Mouse (Mus musculus) liver, postnatal 0 days (tissue): ENCODE data around the gene Pomgnt2. TPM values are rescaled to one million over a fixed set of nuclear protein-coding genes. Genes with fewer than 3 reads are reported as not detected.
"Not testable (repeated sequence)": the region's sequence is repeated elsewhere in the genome, so short reads cannot be mapped to it uniquely, and the experiment has no call there.

Source experiments
- ATAC-seq: fragments of 200-750 bp; cut with Nextera tagmentation; 2 replicates; pipeline ENCODE4 v1.8.0; 2017; ENCODE audit warnings: mild to moderate bottlenecking, moderate library complexity
- DNase-seq: peaks from one replicate; pipeline ENCODE4 v3.0.0-alpha.2; 2016
- H3K27ac ChIP-seq: fragments of 300-500 bp; sonication (generic); 2 replicates; pipeline ENCODE4 v1.5.1; 2014; ENCODE audit warnings: antibody characterized with exemption, moderate library complexity, mild to moderate bottlenecking, low read depth
- H3K27me3 ChIP-seq: fragments of 300-500 bp; sonication (generic); 2 replicates; pipeline ENCODE4 v1.6.1; 2014; ENCODE audit warnings: low read length, control low read depth, mixed read lengths; ENCODE audit not compliant: insufficient read depth
- H3K36me3 ChIP-seq: fragments of 300-500 bp; sonication (generic); replicated peaks from 2 replicates; pipeline ENCODE4 v1.6.1; 2014; ENCODE audit warnings: mild to moderate bottlenecking, control low read depth, low read length, moderate library complexity, mixed read lengths; ENCODE audit not compliant: insufficient read depth
- H3K4me1 ChIP-seq: fragments of 300-500 bp; sonication (generic); 2 replicates; pipeline ENCODE4 v1.6.1; 2014; ENCODE audit warnings: antibody characterized with exemption, mild to moderate bottlenecking, control low read depth; ENCODE audit not compliant: insufficient read depth
- H3K4me2 ChIP-seq: fragments of 300-500 bp; sonication (generic); 2 replicates; pipeline ENCODE4 v1.6.1; 2014; ENCODE audit warnings: low read depth, mild to moderate bottlenecking, low read length, moderate library complexity, mixed read lengths
- H3K4me3 ChIP-seq: fragments of 300-500 bp; sonication (generic); 2 replicates; pipeline ENCODE4 v1.5.1; 2014; ENCODE audit warnings: low read depth, low read length
- H3K9ac ChIP-seq: fragments of 300-500 bp; sonication (generic); replicated peaks from 2 replicates; pipeline ENCODE4 v1.6.1; 2014; ENCODE audit warnings: mild to moderate bottlenecking, moderate library complexity
- H3K9me3 ChIP-seq: fragments of 300-500 bp; sonication (generic); 2 replicates; pipeline ENCODE4 v1.6.1; 2016; ENCODE audit warnings: mild to moderate bottlenecking, control low read depth, low read length, mixed read lengths
- CTCF ChIP-seq: sonication (generic); IDR thresholded peaks from 2 replicates; pipeline ENCODE4 v1.5.1; 2016; ENCODE audit warnings: antibody characterized with exemption, low read depth
- EP300 ChIP-seq: IDR thresholded peaks from 2 replicates; pipeline ENCODE4 v1.6.1; 2016; ENCODE audit warnings: antibody characterized with exemption, low read depth, mild to moderate bottlenecking
- WGBS: fragments of 180-500 bp; shearing (Covaris S2); extraction: QIAGEN DNeasy Blood & Tissue Kit; methylation state at CpG from one replicate; pipeline ENCODE4 v1.1.7; 2014; ENCODE audit not compliant: insufficient replicate concordance; 5-methylcytosine and 5-hydroxymethylcytosine counted together
- polyA plus RNA-seq: library from polyadenylated mRNA; unstranded; fragments of >200 nt; fragmentation: Nextera tagmentation; extraction: Ambion mirVana; gene quantifications from 2 replicates; pipeline ENCODE4 v1.2.1, GENCODE M21; 2015

The Pomgnt2 gene
- polyA plus RNA-seq, 1 experiment from 2014 or later, result 3.6 TPM

DNA sequence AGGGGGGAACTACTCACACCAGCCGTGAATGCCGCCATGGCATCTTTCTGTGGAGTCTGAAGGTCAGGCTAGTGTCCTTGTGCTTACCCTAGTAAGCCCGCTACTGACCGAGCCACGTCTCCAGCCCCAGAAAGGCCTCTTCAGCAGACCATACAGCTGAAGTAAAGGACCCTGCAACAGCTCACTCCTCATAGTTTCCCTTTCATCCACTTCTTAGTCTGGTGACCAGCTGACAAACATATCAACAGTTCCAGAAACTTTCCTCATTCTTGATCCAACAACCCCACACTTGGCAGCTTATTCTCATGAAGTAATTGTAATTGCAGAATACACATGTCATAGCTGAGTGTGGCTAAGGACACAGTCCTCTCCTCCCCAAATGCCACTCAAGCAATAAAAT lies 27.0 kb upstream of the Pomgnt2 start:
- no peak for TF ChIP-seq CTCF
- no peak for TF ChIP-seq EP300
- no peak overlapping the region for H3K9ac ChIP-seq
- 0 out of 2 replicates have a peak, but pooled peaks cover under 1% of the 10 kb centered on the region for H3K4me1 ChIP-seq
- 68% methylated on average over 5 of the region's 5 CpGs for WGBS
- ATAC-seq, result no peak
- H3K27ac ChIP-seq, result no peak overlapping the region
- H3K9me3 ChIP-seq, result no peaks in the 10 kb centered on the region
- H3K36me3 ChIP-seq, result no peaks in the 10 kb centered on the region
- DNase-seq, result no peak
- H3K4me2 ChIP-seq, result no peak overlapping the region
- H3K27me3 ChIP-seq, result no peaks in the 10 kb centered on the region
- H3K4me3 ChIP-seq, result no peak overlapping the region

DNA sequence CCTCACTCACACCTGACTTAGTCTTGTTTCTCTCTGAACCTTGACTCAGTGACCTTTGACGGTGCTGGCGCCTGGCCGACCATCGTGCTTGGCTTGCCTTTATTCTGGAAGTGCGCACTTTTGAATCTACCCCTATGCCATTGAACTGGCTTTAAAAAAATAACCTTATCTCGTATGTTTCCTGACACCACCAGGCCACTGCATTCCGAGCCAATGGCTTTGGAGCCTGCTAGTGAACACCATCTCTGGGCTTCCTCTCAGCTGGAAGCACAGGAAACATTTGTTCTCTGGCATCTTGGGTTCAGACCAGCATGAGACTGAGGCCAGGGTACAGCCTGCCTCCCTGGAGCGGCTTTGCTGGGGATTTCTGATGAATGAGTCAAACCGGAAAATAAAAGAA lies 25.9 kb upstream of the Pomgnt2 start:
- Histone ChIP-seq H3K9ac (no peak overlapping the region), H3K4me1 (no peaks in the 10 kb centered on the region), H3K36me3 (no peaks in the 10 kb centered on the region), H3K27ac (0 out of 2 replicates have a peak overlapping the region, but pooled peaks have one; percentile 62), H3K9me3 (no peaks in the 10 kb centered on the region), H3K4me2 (no peak overlapping the region), H3K27me3 (no peaks in the 10 kb centered on the region), H3K4me3 (no peak overlapping the region)
- ATAC-seq, result peak; percentile 62
- peak; percentile 55 for DNase-seq
- WGBS, result 40% methylated on average over 9 of the region's 9 CpGs
- peak; percentile 86 for TF ChIP-seq EP300
- no peak for TF ChIP-seq CTCF

DNA sequence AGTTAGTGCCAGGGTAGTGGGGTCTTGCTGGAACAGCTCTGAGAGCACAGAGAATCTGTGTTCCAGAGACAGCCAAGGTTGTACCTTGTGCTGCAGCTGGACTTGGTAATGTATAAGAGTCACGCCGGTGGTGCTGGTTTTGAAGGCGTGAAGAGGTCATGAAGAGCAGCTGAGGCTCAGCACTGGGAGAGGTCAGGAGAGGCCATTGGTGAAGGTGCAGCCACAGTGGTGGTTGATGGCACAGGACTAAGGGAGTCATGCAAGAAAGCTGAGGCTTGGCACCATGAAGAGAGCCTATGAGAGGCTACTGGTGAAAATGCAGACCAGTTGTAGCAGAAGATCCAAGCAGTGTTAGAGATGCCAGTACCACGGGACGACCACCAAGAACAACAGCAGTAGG lies 24.7 kb upstream of the Pomgnt2 start:
- Histone ChIP-seq H3K4me2 (no peak overlapping the region), H3K4me3 (no peak overlapping the region), H3K27ac (no peak overlapping the region), H3K9me3 (no peaks in the 10 kb centered on the region), H3K36me3 (no peaks in the 10 kb centered on the region), H3K27me3 (no peaks in the 10 kb centered on the region), H3K9ac (no peak overlapping the region), H3K4me1 (no peaks in the 10 kb centered on the region)
- TF ChIP-seq EP300 (no peak), CTCF (no peak)
- DNase-seq, result no peak
- no peak for ATAC-seq
- 78% methylated on average over 5 of the region's 5 CpGs for WGBS

DNA sequence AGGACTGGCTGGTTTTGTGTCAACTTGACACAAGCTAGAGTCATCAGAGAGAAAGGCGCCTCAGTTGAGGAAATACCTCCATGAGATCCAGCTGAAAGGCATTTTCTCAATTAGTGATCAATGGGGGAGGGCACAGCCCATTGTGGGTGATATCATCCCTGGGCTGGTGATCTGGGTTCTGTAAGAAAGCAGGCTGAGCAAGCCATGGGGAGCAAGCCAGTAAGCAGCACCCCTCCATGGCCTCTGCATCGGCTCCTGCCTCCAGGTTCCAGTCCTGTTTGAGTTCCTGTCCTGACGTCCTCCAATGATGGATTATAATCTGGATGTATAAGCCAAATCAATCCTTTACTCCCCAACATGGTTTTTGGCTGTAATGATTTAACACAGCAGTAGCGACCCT lies 24.3 kb upstream of the Pomgnt2 start:
- not testable (repeated sequence) for H3K4me3 ChIP-seq, H3K4me1 ChIP-seq, H3K4me2 ChIP-seq, H3K27ac ChIP-seq, H3K27me3 ChIP-seq, H3K9ac ChIP-seq, H3K36me3 ChIP-seq, ATAC-seq, DNase-seq, H3K9me3 ChIP-seq
- 80% methylated on average over 4 of the region's 4 CpGs for WGBS

DNA sequence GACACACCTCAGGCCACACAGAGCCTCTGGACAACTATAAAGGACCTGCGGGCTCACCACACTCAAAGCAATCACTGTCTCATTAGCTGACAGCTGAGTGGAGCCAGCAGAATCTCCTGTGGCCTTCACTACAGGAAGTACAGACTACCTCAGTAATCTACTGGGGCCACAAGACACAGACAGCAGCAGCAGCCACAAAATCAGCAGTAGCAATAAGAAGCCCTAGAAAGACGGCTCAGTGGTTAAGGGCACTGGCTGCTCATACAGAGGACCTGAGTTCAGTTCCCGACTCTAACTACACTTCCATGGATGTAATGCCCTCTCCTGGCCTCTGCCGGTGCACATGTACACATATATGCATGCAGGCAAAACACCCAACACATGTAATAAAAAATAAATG lies 23.4 kb upstream of the Pomgnt2 start:
- TF ChIP-seq EP300, result no peak
- TF ChIP-seq CTCF, result no peak
- ATAC-seq (no peak), DNase-seq (no peak)
- Histone ChIP-seq H3K9ac (no peak overlapping the region), H3K4me3 (no peak overlapping the region), H3K4me1 (no peaks in the 10 kb centered on the region), H3K27ac (no peak overlapping the region), H3K4me2 (no peak overlapping the region), H3K9me3 (no peaks in the 10 kb centered on the region), H3K27me3 (no peaks in the 10 kb centered on the region), H3K36me3 (no peaks in the 10 kb centered on the region)
- WGBS, result 64% methylated on average over 4 of the region's 4 CpGs

DNA sequence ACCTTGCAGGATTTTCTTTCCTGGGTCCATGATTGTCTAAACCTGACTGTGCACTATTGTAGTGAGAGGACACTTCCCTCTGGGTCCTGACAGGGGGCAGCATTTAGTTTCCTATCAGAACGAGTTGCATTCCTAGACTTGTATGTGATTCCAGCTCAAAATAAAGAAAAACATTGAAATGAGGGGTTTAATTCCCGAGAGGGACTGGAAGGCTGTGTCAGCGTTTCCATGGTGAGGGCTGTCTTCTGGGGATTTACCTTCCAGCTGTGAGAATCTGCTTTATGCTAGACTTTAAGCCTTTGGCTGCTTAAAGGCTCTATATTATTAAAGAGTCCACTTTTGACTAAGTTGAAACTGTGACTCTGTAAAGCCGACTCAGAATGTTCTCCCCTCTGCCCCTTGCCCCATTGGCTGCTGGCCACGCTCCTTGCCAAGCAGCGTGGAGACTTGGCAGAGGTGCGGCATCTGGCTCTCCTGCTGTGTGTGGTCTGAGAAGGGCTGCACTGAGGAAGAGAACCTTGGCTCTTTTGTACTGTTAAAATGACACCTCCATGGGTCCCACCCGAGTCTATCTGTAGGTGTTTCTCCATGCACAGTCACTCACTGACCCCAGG lies 22.0 kb upstream of the Pomgnt2 start:
- H3K4me3 ChIP-seq, result no peak overlapping the region
- H3K36me3 ChIP-seq, result no peaks in the 10 kb centered on the region
- H3K4me2 ChIP-seq, result no peak overlapping the region
- DNase-seq (peak; percentile 42), ATAC-seq (peak; percentile 43; the same call in 1 of the 2 replicates)
- H3K27me3 ChIP-seq, result no peaks in the 10 kb centered on the region
- no peaks in the 10 kb centered on the region for H3K4me1 ChIP-seq
- no peak for TF ChIP-seq EP300
- peak; percentile 74 for TF ChIP-seq CTCF
- no peak overlapping the region; the same call in 1 of the 2 replicates for H3K27ac ChIP-seq
- H3K9ac ChIP-seq, result no peak overlapping the region
- no peaks in the 10 kb centered on the region for H3K9me3 ChIP-seq
- 30% methylated on average over 8 of the region's 8 CpGs for WGBS

DNA sequence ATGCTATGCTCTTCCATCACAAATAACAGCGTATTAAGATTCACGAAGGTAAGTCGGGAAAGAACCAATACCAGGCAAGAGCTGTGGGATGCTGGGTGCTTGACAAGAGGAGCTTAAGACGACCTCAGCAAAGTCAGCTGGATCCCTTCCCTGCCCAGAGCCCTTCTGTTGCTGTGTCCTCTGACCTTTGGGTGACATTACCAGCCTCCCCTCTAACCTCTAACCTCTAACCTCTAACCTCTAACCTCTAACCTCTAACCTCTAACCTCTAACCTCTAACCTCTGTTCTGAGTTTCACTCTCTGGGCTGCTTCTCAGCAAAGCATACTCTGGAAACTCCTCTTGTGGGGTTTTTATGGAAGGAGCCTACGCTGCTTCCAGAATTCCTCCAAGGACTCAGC lies 21.2 kb upstream of the Pomgnt2 start:
- Histone ChIP-seq H3K4me3 (no peak overlapping the region), H3K27me3 (no peaks in the 10 kb centered on the region), H3K4me2 (no peak overlapping the region), H3K27ac (no peak overlapping the region), H3K9me3 (no peaks in the 10 kb centered on the region), H3K9ac (no peak overlapping the region), H3K36me3 (no peaks in the 10 kb centered on the region), H3K4me1 (no peaks in the 10 kb centered on the region)
- TF ChIP-seq EP300, result no peak
- TF ChIP-seq CTCF, result no peak
- ATAC-seq (no peak), DNase-seq (no peak)
- 80% methylated on average over 5 of the region's 5 CpGs for WGBS
